Mouse (Mus musculus) midbrain, embryonic 10.5 days (tissue): ENCODE data around the gene Rhd. TPM values are rescaled to one million over a fixed set of nuclear protein-coding genes. Genes with fewer than 3 reads are reported as not detected.

Experiments
- DNase-seq: peaks from one replicate; pipeline ENCODE4 v3.0.0-alpha.2; 2017; ENCODE audit warnings: low spot score
- H3K27ac ChIP-seq: fragments of 300-500 bp; sonication (generic); replicated peaks from 2 replicates; pipeline ENCODE4 v1.5.1; 2016; ENCODE audit warnings: mild to moderate bottlenecking
- H3K27me3 ChIP-seq: fragments of 300-500 bp; sonication (generic); 2 replicates; pipeline ENCODE4 v1.6.1; 2016; ENCODE audit warnings: low read depth, mild to moderate bottlenecking; ENCODE audit not compliant: poor library complexity, severe bottlenecking
- H3K36me3 ChIP-seq: fragments of 300-500 bp; sonication (generic); 2 replicates; pipeline ENCODE4 v1.6.1; 2016; ENCODE audit warnings: mild to moderate bottlenecking, moderate library complexity
- H3K4me1 ChIP-seq: fragments of 300-500 bp; sonication (generic); 2 replicates; pipeline ENCODE4 v1.6.1; 2016
- H3K4me3 ChIP-seq: fragments of 300-500 bp; sonication (generic); 2 replicates; pipeline ENCODE4 v1.5.1; 2016; ENCODE audit warnings: mild to moderate bottlenecking, moderate library complexity
- H3K9me3 ChIP-seq: fragments of 300-500 bp; sonication (generic); replicated peaks from 2 replicates; pipeline ENCODE4 v1.6.1; 2016; ENCODE audit warnings: mild to moderate bottlenecking
- WGBS: fragments of 180-500 bp; shearing (Covaris S2); methylation state at CpG from one replicate; pipeline ENCODE4 v1.1.7; 2016; 5-methylcytosine and 5-hydroxymethylcytosine counted together
- polyA plus RNA-seq: library from polyadenylated mRNA; unstranded; fragments of >200 nt; fragmentation: Nextera tagmentation; extraction: Ambion mirVana; gene quantifications from 2 replicates; pipeline ENCODE4 v1.2.1, GENCODE M21; 2016

The Rhd gene
- polyA plus RNA-seq, 1 experiment from 2014 or later: 9.6 TPM

GRCm38 (mm10) chr4:134918381-134918780 lies 54.0 kb downstream of the Rhd start:
- no peaks in the 10 kb centered on the region for H3K9me3 ChIP-seq

GRCm38 (mm10) chr4:134919733-134920540 lies 55.6 kb downstream of the Rhd start:
- Histone ChIP-seq H3K4me3 (no peak overlapping the region), H3K27me3 (no peaks in the 10 kb centered on the region), H3K27ac (no peak overlapping the region), H3K9me3 (no peaks in the 10 kb centered on the region), H3K36me3 (peaks cover 4% of the 10 kb centered on the region), H3K4me1 (peaks cover 23% of the 10 kb centered on the region)
- WGBS: 42% methylated on average over 12 of the region's 12 CpGs
- no peak for DNase-seq

More at GRCm38 (mm10) chr4:134918381-134918780, 54.0 kb downstream of the Rhd start:
- H3K4me1 ChIP-seq: peaks cover 28% of the 10 kb centered on the region
- no peaks in the 10 kb centered on the region for H3K27me3 ChIP-seq
- no peaks in the 10 kb centered on the region for H3K36me3 ChIP-seq
- 80% methylated on average over 7 of the region's 7 CpGs for WGBS
- DNase-seq: no peak
- H3K27ac ChIP-seq: no peak overlapping the region
- no peak overlapping the region for H3K4me3 ChIP-seq

- H3K4me1 ChIP-seq: peaks cover 24% of the 10 kb centered on the region
- no peaks in the 10 kb centered on the region for H3K27me3 ChIP-seq
- 94% methylated on average over 6 of the region's 6 CpGs for WGBS
- no peak for DNase-seq
- H3K9me3 ChIP-seq: no peaks in the 10 kb centered on the region
- H3K4me3 ChIP-seq: no peak overlapping the region
- no peak overlapping the region for H3K27ac ChIP-seq
- peaks cover 11% of the 10 kb centered on the region for H3K36me3 ChIP-seq
Measured at GRCm38 (mm10) chr4:134920631-134921030, 56.3 kb downstream of the Rhd start.

GRCm38 (mm10) chr4:134921703-134922102 lies 57.4 kb downstream of the Rhd start:
- no peak for DNase-seq
- Histone ChIP-seq H3K36me3 (peaks cover 21% of the 10 kb centered on the region), H3K9me3 (no peaks in the 10 kb centered on the region), H3K4me1 (peaks cover 31% of the 10 kb centered on the region), H3K27ac (no peak overlapping the region), H3K4me3 (no peak overlapping the region), H3K27me3 (no peaks in the 10 kb centered on the region)
- WGBS: 98% methylated on average over 4 of the region's 4 CpGs

GRCm38 (mm10) chr4:134922111-134922924 lies 58.0 kb downstream of the Rhd start:
- peaks cover 31% of the 10 kb centered on the region for H3K4me1 ChIP-seq
- peak overlapping the region; percentile 97 for H3K27ac ChIP-seq
- no peaks in the 10 kb centered on the region for H3K27me3 ChIP-seq
- peak overlapping the region; percentile 98 for H3K4me3 ChIP-seq
- peaks cover 27% of the 10 kb centered on the region for H3K36me3 ChIP-seq
- no peak for DNase-seq
- 66% methylated on average over 10 of the region's 10 CpGs for WGBS
- no peaks in the 10 kb centered on the region for H3K9me3 ChIP-seq

GRCm38 (mm10) chr4:134922925-134923244 lies 58.5 kb downstream of the Rhd start:
- WGBS: under 1% methylated on average over 13 of the region's 13 CpGs
- Histone ChIP-seq H3K4me1 (peaks cover 31% of the 10 kb centered on the region), H3K27me3 (no peaks in the 10 kb centered on the region), H3K27ac (peak overlapping the region; percentile 97), H3K4me3 (peak overlapping the region; percentile 98), H3K36me3 (peaks cover 33% of the 10 kb centered on the region), H3K9me3 (no peaks in the 10 kb centered on the region)
- DNase-seq: peak; percentile 73

- DNase-seq: peak; percentile 98
- H3K4me1 ChIP-seq: peaks cover 31% of the 10 kb centered on the region
- peak within 1 kb of the TSS; percentile 97 for H3K27ac ChIP-seq
- peaks cover 39% of the 10 kb centered on the region for H3K36me3 ChIP-seq
- no peaks in the 10 kb centered on the region for H3K9me3 ChIP-seq
- H3K27me3 ChIP-seq: no peaks in the 10 kb centered on the region
- peak within 1 kb of the TSS; percentile 98 for H3K4me3 ChIP-seq
- WGBS: 0% methylated on average over 64 of the region's 64 CpGs
Measured at GRCm38 (mm10) chr4:134923258-134924018, 59.1 kb downstream of the Rhd start, which contains the start of gene Rsrp1. Gene Rsrp1, plus strand, starts transcription at chr4:134923592.

- under 1% methylated on average over 75 of the region's 75 CpGs for WGBS
- H3K36me3 ChIP-seq: peaks cover 46% of the 10 kb centered on the region
- no peaks in the 10 kb centered on the region for H3K27me3 ChIP-seq
- peak; percentile 57 for DNase-seq
- H3K27ac ChIP-seq: peak overlapping the region; percentile 97
- peaks cover 31% of the 10 kb centered on the region for H3K4me1 ChIP-seq
- peak overlapping the region; percentile 98 for H3K4me3 ChIP-seq
- no peaks in the 10 kb centered on the region for H3K9me3 ChIP-seq
Measured at GRCm38 (mm10) chr4:134924019-134924741, 59.8 kb downstream of the Rhd start.

- Histone ChIP-seq H3K27me3 (no peaks in the 10 kb centered on the region), H3K27ac (no peak overlapping the region), H3K36me3 (peaks cover 46% of the 10 kb centered on the region), H3K4me1 (peaks cover 34% of the 10 kb centered on the region), H3K4me3 (peak overlapping the region; percentile 98), H3K9me3 (no peaks in the 10 kb centered on the region)
- 90% methylated on average over 8 of the region's 8 CpGs for WGBS
- no peak for DNase-seq
Measured at GRCm38 (mm10) chr4:134925206-134925605, 60.9 kb downstream of the Rhd start.

GRCm38 (mm10) chr4:134927815-134928463 lies 63.6 kb downstream of the Rhd start:
- peaks cover 54% of the 10 kb centered on the region for H3K36me3 ChIP-seq
- no peaks in the 10 kb centered on the region for H3K9me3 ChIP-seq
- H3K4me1 ChIP-seq: peaks cover 42% of the 10 kb centered on the region
- no peak overlapping the region for H3K4me3 ChIP-seq
- WGBS: 78% methylated on average over 5 of the region's 5 CpGs
- no peak for DNase-seq
- no peak overlapping the region for H3K27ac ChIP-seq
- no peaks in the 10 kb centered on the region for H3K27me3 ChIP-seq

- H3K27me3 ChIP-seq: no peaks in the 10 kb centered on the region
- no peak overlapping the region for H3K4me3 ChIP-seq
- peaks cover 60% of the 10 kb centered on the region for H3K36me3 ChIP-seq
- no peak for DNase-seq
- 79% methylated on average over 1 of the region's 1 CpGs for WGBS
- no peak overlapping the region for H3K27ac ChIP-seq
- H3K9me3 ChIP-seq: no peaks in the 10 kb centered on the region
- peaks cover 41% of the 10 kb centered on the region for H3K4me1 ChIP-seq
Measured at GRCm38 (mm10) chr4:134928464-134928836, 64.1 kb downstream of the Rhd start.
